Mouse (Mus musculus) megakaryocyte, embryonic 14.5 days (primary cell): ENCODE data around the gene Six5. TPM values are rescaled to one million over a fixed set of nuclear protein-coding genes. Genes with fewer than 3 reads are reported as not detected.
A peak's percentile ranks its signal among the peaks of the same experiment; 100 is the strongest.

Experiments
- H3K27me3 ChIP-seq: replicated peaks from 2 replicates; pipeline ENCODE3; 2012; ENCODE audit warnings: inconsistent platforms
- H3K36me3 ChIP-seq: replicated peaks from 2 replicates; pipeline ENCODE3; 2012; ENCODE audit warnings: low read length, inconsistent platforms, mixed read lengths
- H3K4me1 ChIP-seq: 2 replicates; pipeline ENCODE4 v1.6.1; 2012; ENCODE audit warnings: inconsistent platforms
- H3K4me3 ChIP-seq: replicated peaks from 2 replicates; pipeline ENCODE3; 2012; ENCODE audit warnings: moderate library complexity, mild to moderate bottlenecking, inconsistent platforms
- H3K9me3 ChIP-seq: 2 replicates; pipeline ENCODE4 v1.6.1; 2012; ENCODE audit warnings: inconsistent platforms
- FLI1 ChIP-seq: IDR thresholded peaks from 2 replicates; pipeline ENCODE4 v1.6.1; 2012; ENCODE audit warnings: low read length, inconsistent platforms, mixed read lengths
- GATA1 ChIP-seq: IDR thresholded peaks from 3 replicates; pipeline ENCODE4 v1.6.1; 2012; ENCODE audit warnings: mixed read lengths, low read length, inconsistent platforms, borderline replicate concordance
- polyA plus RNA-seq: library from polyadenylated mRNA; stranded (reverse); fragments of >175 nt; gene quantifications from 2 replicates; pipeline ENCODE4 v1.2.3, GENCODE M21; 2012; ENCODE audit warnings: low replicate concordance; ENCODE audit not compliant: insufficient read depth

Gene Six5
- polyA plus RNA-seq, 1 experiment = 11.5 TPM

- Histone ChIP-seq H3K36me3 (peaks cover 6% of the 10 kb centered on the region), H3K27me3 (peaks cover 92% of the 10 kb centered on the region), H3K4me3 (peak overlapping the region; percentile 93), H3K4me1 (peaks cover 54% of the 10 kb centered on the region), H3K9me3 (peaks cover 22% of the 10 kb centered on the region)
- TF ChIP-seq GATA1 (no peak), FLI1 (no peak)
These were observed 19.2 kb upstream of the Six5 start for GRCm38 (mm10) chr7:19075231-19075630.

- H3K27me3 ChIP-seq = peaks cover 94% of the 10 kb centered on the region
- TF ChIP-seq FLI1 = no peak
- no peak for TF ChIP-seq GATA1
- peaks cover 61% of the 10 kb centered on the region for H3K4me1 ChIP-seq
- peaks cover 13% of the 10 kb centered on the region for H3K36me3 ChIP-seq
- peaks cover 22% of the 10 kb centered on the region for H3K9me3 ChIP-seq
- H3K4me3 ChIP-seq = peak within 1 kb of the TSS; percentile 93
These were observed 18.4 kb upstream of the Six5 start, which contains the start of gene Dmwd for GRCm38 (mm10) chr7:19075723-19076585. Dmwd (plus strand) TSS chr7:19076227.

- H3K36me3 ChIP-seq = peaks cover 20% of the 10 kb centered on the region
- H3K4me3 ChIP-seq = peak overlapping the region; percentile 93
- TF ChIP-seq GATA1 (no peak), FLI1 (no peak)
- peaks cover 97% of the 10 kb centered on the region for H3K27me3 ChIP-seq
- H3K9me3 ChIP-seq = peaks cover 22% of the 10 kb centered on the region
- H3K4me1 ChIP-seq = peaks cover 62% of the 10 kb centered on the region
These were observed 17.8 kb upstream of the Six5 start for GRCm38 (mm10) chr7:19076586-19076991.

GRCm38 (mm10) chr7:19077761-19078160 is 16.6 kb upstream of the Six5 start:
- peak overlapping the region; percentile 93 for H3K4me3 ChIP-seq
- peaks cover 100% of the 10 kb centered on the region for H3K27me3 ChIP-seq
- peaks cover 28% of the 10 kb centered on the region for H3K36me3 ChIP-seq
- TF ChIP-seq FLI1 (peak; percentile 92), GATA1 (no peak)
- H3K4me1 ChIP-seq = peaks cover 63% of the 10 kb centered on the region
- H3K9me3 ChIP-seq = peaks cover 22% of the 10 kb centered on the region

- TF ChIP-seq GATA1 (no peak), FLI1 (no peak)
- Histone ChIP-seq H3K36me3 (peaks cover 28% of the 10 kb centered on the region), H3K4me3 (no peak overlapping the region), H3K9me3 (peaks cover 18% of the 10 kb centered on the region), H3K27me3 (peaks cover 100% of the 10 kb centered on the region), H3K4me1 (peaks cover 66% of the 10 kb centered on the region)
These were observed 15.7 kb upstream of the Six5 start for GRCm38 (mm10) chr7:19078732-19079131.

- Histone ChIP-seq H3K9me3 (peaks cover under 1% of the 10 kb centered on the region), H3K4me3 (no peak overlapping the region), H3K27me3 (peaks cover 100% of the 10 kb centered on the region), H3K4me1 (peaks cover 77% of the 10 kb centered on the region), H3K36me3 (peaks cover 28% of the 10 kb centered on the region)
- TF ChIP-seq FLI1 (no peak), GATA1 (no peak)
These were observed 13.9 kb upstream of the Six5 start for GRCm38 (mm10) chr7:19080451-19080950.

- TF ChIP-seq GATA1 (no peak), FLI1 (no peak)
- no peaks in the 10 kb centered on the region for H3K9me3 ChIP-seq
- H3K36me3 ChIP-seq = peaks cover 28% of the 10 kb centered on the region
- peaks cover 75% of the 10 kb centered on the region for H3K4me1 ChIP-seq
- peaks cover 100% of the 10 kb centered on the region for H3K27me3 ChIP-seq
- no peak overlapping the region for H3K4me3 ChIP-seq
These were observed 12.2 kb upstream of the Six5 start for GRCm38 (mm10) chr7:19082171-19082570.

- Histone ChIP-seq H3K27me3 (peaks cover 100% of the 10 kb centered on the region), H3K4me3 (no peak overlapping the region), H3K9me3 (no peaks in the 10 kb centered on the region), H3K36me3 (peaks cover 28% of the 10 kb centered on the region), H3K4me1 (peaks cover 70% of the 10 kb centered on the region)
- TF ChIP-seq GATA1 (no peak), FLI1 (no peak)
These were observed 11.3 kb upstream of the Six5 start for GRCm38 (mm10) chr7:19083096-19083495.

- Histone ChIP-seq H3K36me3 (peaks cover 28% of the 10 kb centered on the region), H3K27me3 (peaks cover 100% of the 10 kb centered on the region), H3K4me1 (peaks cover 70% of the 10 kb centered on the region), H3K4me3 (no peak within 1 kb of the TSS), H3K9me3 (no peaks in the 10 kb centered on the region)
- TF ChIP-seq GATA1 (no peak), FLI1 (no peak)
These were observed 10.7 kb upstream of the Six5 start, which contains the start of gene Dmpk for GRCm38 (mm10) chr7:19083701-19084100. Dmpk (plus strand) TSS chr7:19083849.

- H3K4me1 ChIP-seq = peaks cover 69% of the 10 kb centered on the region
- peaks cover 28% of the 10 kb centered on the region for H3K36me3 ChIP-seq
These were observed 10.1 kb upstream of the Six5 start for GRCm38 (mm10) chr7:19084277-19084771.

More at GRCm38 (mm10) chr7:19084277-19084771, 10.1 kb upstream of the Six5 start:
- H3K9me3 ChIP-seq = no peaks in the 10 kb centered on the region
- H3K4me3 ChIP-seq = no peak overlapping the region
- TF ChIP-seq FLI1 (no peak), GATA1 (no peak)
- peaks cover 99% of the 10 kb centered on the region for H3K27me3 ChIP-seq
